Mouse (Mus musculus) cerebellum, adult 11-12 months (tissue): Measurements from ENCODE around the gene Cnot10.
A peak's percentile ranks its signal among the peaks of the same experiment; 100 is the strongest.

ENCODE experiments used
- DNase-seq: peaks from one replicate; pipeline ENCODE4 v3.0.0; 2022

Gene Cnot10

GRCm38 (mm10) chr9:114639839-114640646, at the start of gene Cnot10:
Gene Cnot10, minus strand, starts transcription at chr9:114640184.
- DNase-seq, result peak; percentile 96

DNA sequence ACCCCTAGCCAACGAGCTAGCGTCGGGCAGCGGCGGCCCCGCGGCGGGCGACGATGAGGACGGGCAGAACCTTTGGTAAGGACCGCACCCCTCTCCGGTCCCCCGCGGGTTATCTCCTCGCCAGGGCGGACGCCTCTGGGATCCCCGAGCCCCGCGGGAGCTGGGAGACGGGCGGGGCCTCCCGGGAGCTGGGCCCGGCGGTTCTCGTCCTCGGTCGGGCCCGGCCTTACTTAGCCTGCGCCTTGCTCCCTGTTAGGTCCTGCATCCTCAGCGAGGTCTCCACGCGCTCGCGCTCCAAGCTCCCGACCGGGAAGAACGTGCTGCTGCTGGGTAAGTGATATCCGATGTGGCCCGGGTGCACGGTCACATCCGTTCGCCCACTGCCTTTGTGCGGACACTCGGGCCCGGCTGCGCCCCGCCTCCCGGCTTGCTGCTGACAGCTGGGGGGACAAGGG, 49.0 kb upstream of the Cnot10 start:
- DNase-seq, result no peak

GRCm38 (mm10) chr9:114688252-114688952, 48.4 kb upstream of the Cnot10 start, which contains the start of gene Dync1li1:
Gene Dync1li1, plus strand, starts transcription at chr9:114688790.
- DNase-seq, result peak; percentile 99

- DNase-seq, result no peak
These were observed 47.7 kb upstream of the Cnot10 start for GRCm38 (mm10) chr9:114687639-114688038.

DNA sequence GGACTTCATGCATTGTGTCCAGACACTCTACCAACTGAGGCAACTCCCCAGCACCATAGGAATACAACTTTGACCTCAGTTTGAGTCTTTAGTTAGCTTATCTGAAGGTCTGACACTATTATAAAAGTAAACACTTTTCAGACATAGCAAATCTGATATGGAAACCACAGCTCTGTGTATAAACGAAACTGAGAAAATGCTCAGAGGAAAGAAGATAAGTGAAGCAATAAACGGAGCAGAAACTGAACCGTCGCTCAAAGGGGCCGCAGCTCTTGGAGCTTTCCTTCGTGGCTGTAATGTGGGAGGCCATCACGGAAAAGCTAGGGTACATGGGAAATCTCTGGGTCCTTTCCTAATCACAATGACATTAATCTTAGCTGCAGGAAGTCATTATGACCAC, 46.3 kb upstream of the Cnot10 start:
- no peak for DNase-seq

DNA sequence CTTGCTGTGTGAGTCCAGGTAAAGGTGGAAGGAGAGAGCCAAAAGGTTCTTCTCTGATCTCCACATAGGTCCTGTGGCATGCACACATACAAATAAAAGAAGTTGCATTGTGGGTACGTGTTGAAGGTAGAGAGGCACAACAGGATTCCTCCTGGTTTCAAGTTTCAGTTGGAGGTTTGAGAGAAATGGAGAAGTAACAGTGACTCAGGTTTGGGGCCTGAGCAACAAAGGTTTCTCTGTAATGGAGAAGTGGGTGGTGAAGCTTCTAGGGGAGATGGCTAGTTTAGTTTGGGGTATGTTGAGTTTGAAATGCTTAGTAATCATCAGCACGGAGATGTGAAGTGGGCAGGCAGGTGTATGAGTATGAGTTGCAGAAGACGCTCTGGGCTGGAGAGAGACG, 42.2 kb upstream of the Cnot10 start:
- DNase-seq, result no peak

GRCm38 (mm10) chr9:114680531-114680930, 40.5 kb upstream of the Cnot10 start:
- DNase-seq, result peak; percentile 62

DNA sequence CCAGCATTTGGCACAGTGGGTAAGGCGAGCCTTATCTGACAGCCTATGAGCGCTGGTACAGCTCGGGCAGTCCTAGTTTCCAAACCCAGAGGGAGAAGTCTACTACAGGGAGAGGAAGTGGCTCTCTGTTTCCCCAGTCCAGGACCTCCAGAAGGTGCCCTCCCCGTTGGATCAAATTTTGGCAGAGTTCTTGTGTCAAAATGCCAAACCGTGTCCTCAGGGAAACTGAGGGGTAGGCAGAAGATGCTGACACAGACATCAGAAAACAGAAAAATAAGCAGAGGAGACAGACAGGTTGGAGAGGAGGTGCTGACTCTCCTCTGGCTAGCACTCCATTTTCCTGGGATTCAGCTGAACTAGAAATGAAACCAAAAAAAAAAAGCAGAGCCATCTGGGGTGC, 40.0 kb upstream of the Cnot10 start:
- peak; percentile 87 for DNase-seq

- no peak for DNase-seq
These were observed 38.6 kb upstream of the Cnot10 start for GRCm38 (mm10) chr9:114678576-114678975.

- DNase-seq, result peak; percentile 64
These were observed 33.6 kb upstream of the Cnot10 start for GRCm38 (mm10) chr9:114673626-114674025.

GRCm38 (mm10) chr9:114672703-114673561, 32.9 kb upstream of the Cnot10 start:
- peak; percentile 75 for DNase-seq

GRCm38 (mm10) chr9:114671946-114672345, 32.0 kb upstream of the Cnot10 start:
- no peak for DNase-seq

- no peak for DNase-seq
These were observed 29.0 kb upstream of the Cnot10 start for GRCm38 (mm10) chr9:114669011-114669410.

GRCm38 (mm10) chr9:114668047-114668446, 28.1 kb upstream of the Cnot10 start:
- no peak for DNase-seq

- no peak for DNase-seq
These were observed 26.9 kb upstream of the Cnot10 start for GRCm38 (mm10) chr9:114666858-114667257.

DNA sequence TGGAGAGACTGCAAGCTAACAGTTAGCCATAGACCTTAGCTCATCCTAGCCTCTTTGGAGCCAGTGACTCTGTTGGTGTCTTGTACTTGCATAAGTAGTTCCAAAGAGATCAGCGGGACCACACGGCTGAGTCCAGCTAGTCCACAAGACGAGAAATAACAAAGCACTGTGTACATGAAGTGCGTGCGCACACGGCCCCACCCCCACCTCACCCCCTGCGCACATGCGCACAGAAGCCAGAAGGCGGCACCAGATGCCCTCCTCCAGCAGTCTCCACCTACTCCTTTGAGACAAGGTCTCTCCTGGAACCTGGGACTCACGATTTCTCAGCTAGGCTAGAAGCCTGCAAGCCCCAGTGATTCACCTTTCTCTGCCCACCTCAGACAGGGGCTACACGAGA, 23.8 kb upstream of the Cnot10 start:
- no peak for DNase-seq

DNA sequence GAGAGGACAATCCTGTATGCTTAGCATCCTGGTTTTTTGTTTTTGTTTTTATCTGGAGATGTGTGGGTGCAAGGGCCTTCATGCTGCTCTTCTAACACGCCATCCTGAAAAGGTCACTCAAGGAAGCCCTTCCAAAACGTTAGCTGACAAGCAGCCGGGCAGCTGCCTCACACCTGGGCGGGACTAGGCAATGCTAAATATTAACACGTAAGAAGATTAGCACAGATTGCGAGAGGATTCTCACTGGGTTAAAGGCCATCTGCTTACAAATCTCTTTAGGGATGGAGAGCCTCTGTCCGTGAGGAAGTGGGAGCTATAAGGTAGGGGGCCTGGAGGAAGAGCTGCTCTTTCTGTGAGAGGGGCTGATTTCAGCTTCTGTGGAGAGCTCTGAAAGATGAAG, 22.0 kb upstream of the Cnot10 start:
- DNase-seq, result no peak

GRCm38 (mm10) chr9:114660983-114661382, 21.0 kb upstream of the Cnot10 start:
- no peak for DNase-seq

GRCm38 (mm10) chr9:114660506-114660905, 20.5 kb upstream of the Cnot10 start:
- no peak for DNase-seq

- no peak for DNase-seq
These were observed 16.7 kb upstream of the Cnot10 start for GRCm38 (mm10) chr9:114656701-114657100.

GRCm38 (mm10) chr9:114655356-114655755, 15.4 kb upstream of the Cnot10 start:
- no peak for DNase-seq

GRCm38 (mm10) chr9:114650938-114651634, 11.1 kb upstream of the Cnot10 start:
- no peak for DNase-seq
